Mouse (Mus musculus) brain, embryonic 14.5 days (tissue): ENCODE results near the gene Lrba. TPM values are rescaled to one million over a fixed set of nuclear protein-coding genes. Genes with fewer than 3 reads are reported as not detected.

Experiments
- DNase-seq: peaks from one replicate; pipeline ENCODE4 v3.0.0-alpha.2; 2011; ENCODE audit warnings: low read depth
- CTCF ChIP-seq: fragments of 200-500 bp; IDR thresholded peaks from 2 replicates; pipeline ENCODE4 v1.5.1; 2012; ENCODE audit warnings: inconsistent platforms, mild to moderate bottlenecking, moderate library complexity, borderline replicate concordance; ENCODE audit not compliant: insufficient read depth, insufficient read length; ENCODE audit errors: extremely low read depth
- POLR2A ChIP-seq: fragments of 200-500 bp; IDR thresholded peaks from 2 replicates; pipeline ENCODE4 v1.6.1; 2012; ENCODE audit warnings: mild to moderate bottlenecking, inconsistent platforms, borderline replicate concordance; ENCODE audit not compliant: poor library complexity, insufficient read depth, insufficient read length, severe bottlenecking; ENCODE audit errors: extremely low read depth
- polyA plus RNA-seq: library from polyadenylated mRNA; depleted of rRNA; stranded (reverse); fragments of >200 nt; gene quantifications from 2 replicates; pipeline ENCODE4 v1.2.3, GENCODE M21; 2012; rRNA removed

Lrba gene
- 10.1 and 16.8 TPM in 2 replicates for polyA plus RNA-seq

- TF ChIP-seq CTCF (no peak), POLR2A (peak; percentile 25; the same call in 1 of the 2 replicates)
- peak; percentile 67 for DNase-seq
These were observed at the start of gene Lrba for GRCm38 (mm10) chr3:86224564-86225421. TSS of gene Lrba (plus strand) at chr3:86224680.

GRCm38 (mm10) chr3:86179714-86180113 lies 44.8 kb upstream of the Lrba start:
- TF ChIP-seq POLR2A (no peak), CTCF (no peak)
- DNase-seq = no peak

GRCm38 (mm10) chr3:86181107-86181506 lies 43.4 kb upstream of the Lrba start:
- TF ChIP-seq POLR2A = no peak
- TF ChIP-seq CTCF = no peak
- no peak for DNase-seq

GRCm38 (mm10) chr3:86184546-86184945 lies 39.9 kb upstream of the Lrba start:
- TF ChIP-seq CTCF (no peak), POLR2A (no peak)
- DNase-seq = no peak

GRCm38 (mm10) chr3:86187736-86188389 lies 36.6 kb upstream of the Lrba start:
- no peak for DNase-seq
- TF ChIP-seq POLR2A (no peak), CTCF (no peak)

GRCm38 (mm10) chr3:86195981-86196380 lies 28.5 kb upstream of the Lrba start:
- peak; percentile 19 for DNase-seq
- TF ChIP-seq POLR2A = no peak
- no peak for TF ChIP-seq CTCF

- no peak for DNase-seq
- TF ChIP-seq CTCF (no peak), POLR2A (no peak)
These were observed 28.0 kb upstream of the Lrba start for GRCm38 (mm10) chr3:86196471-86196870.

GRCm38 (mm10) chr3:86201645-86202175 lies 22.8 kb upstream of the Lrba start:
- TF ChIP-seq CTCF (no peak), POLR2A (no peak)
- no peak for DNase-seq

- DNase-seq = no peak
- TF ChIP-seq CTCF (no peak), POLR2A (no peak)
These were observed 22.0 kb upstream of the Lrba start for GRCm38 (mm10) chr3:86202449-86202848.

GRCm38 (mm10) chr3:86204608-86205358 lies 19.7 kb upstream of the Lrba start:
- DNase-seq = peak; percentile 47
- no peak for TF ChIP-seq CTCF
- no peak for TF ChIP-seq POLR2A

- no peak for DNase-seq
- TF ChIP-seq CTCF (no peak), POLR2A (no peak)
These were observed 17.9 kb upstream of the Lrba start for GRCm38 (mm10) chr3:86206556-86206955.
